Mouse (Mus musculus): ENCODE results near the gene Get4. TPM values are rescaled to one million over a fixed set of nuclear protein-coding genes. Genes with fewer than 3 reads are reported as not detected.

The Get4 gene
- total RNA-seq, 2 experiments from 2014 or later: 45.1 to 50.7 TPM

DNA sequence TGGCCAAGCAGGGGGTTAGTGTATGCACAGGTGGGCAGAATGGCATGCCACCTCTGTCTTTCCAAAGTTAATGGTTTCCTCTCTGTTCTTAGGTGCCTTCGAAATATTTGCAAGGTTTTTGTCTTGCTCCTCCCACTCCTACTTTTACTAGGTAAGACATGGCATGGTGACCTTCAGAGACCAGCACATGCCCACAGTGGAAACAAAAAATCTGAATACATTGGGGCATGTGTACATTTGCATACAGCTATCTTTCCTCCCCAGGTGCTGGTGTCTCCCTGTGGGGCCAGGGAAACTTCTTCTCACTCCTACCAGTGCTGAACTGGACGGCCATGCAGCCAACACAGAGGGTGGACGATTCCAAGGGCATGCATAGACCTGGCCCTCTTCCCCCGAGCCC is 17.7 kb upstream of the Get4 start:
- DNase-seq (ENCODE audit: low spot score in 2 of 2): no peak
- intact Hi-C loops (cut with DNase I): no loop called here

DNA sequence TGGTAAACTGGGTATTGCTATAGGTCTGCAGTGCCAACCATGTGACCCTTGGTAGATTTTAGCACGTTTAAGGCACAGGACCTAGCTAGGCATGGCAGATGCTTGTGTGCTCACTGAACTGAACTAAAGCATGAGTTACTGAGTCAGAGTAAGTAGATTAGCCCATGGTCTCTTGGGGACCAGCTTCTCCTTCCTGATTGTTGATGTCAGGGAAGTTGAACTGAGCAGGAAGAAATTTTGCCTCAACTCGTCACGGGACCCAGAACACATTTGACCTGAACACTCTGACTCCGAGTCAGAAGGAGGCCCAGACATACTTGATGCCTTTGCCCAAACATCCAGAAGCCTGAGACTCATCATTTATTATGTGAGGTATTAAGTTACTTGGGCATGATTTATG is 14.7 kb upstream of the Get4 start:
- intact Hi-C loops (cut with DNase I): no loop called here
- DNase-seq (ENCODE audit: low spot score in 2 of 2): no peak

DNA sequence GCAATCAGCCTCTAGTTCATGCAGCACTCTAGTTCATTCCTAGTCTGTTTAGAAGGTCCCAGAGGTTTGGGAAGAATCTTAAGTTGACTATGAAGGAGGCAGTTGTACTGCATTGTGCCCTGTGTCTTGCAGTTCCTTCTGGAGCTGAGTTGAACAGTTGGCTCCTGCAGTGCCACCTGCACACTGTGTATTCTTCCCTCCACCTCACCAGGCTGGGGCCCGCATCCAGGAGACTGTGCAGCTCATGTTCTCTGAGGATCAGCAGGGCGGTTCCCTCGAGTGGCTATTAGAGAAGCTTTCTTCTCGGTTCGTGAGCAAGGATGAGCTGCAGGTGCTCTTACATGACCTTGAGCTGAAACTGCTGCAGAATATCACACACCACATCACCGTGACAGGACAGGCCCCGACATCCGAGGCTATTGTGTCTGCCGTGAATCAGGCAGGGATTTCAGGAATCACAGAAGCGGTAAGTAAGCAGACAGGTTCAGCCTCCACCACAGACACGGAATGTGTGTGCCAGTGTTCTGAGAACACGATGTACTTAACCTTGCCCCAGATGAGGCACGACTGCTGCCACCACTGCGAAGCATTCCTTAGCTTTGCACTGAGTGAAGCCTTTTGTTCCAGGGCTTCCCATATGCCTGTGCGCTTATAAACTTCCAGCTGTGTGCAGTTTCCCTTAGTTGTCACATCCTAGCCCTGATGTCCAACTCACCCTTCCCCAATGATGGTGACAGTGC is 10.9 kb upstream of the Get4 start:
- no peak for DNase-seq (ENCODE audit: low spot score in 2 of 2)
- intact Hi-C loops (cut with DNase I): no loop called here

DNA sequence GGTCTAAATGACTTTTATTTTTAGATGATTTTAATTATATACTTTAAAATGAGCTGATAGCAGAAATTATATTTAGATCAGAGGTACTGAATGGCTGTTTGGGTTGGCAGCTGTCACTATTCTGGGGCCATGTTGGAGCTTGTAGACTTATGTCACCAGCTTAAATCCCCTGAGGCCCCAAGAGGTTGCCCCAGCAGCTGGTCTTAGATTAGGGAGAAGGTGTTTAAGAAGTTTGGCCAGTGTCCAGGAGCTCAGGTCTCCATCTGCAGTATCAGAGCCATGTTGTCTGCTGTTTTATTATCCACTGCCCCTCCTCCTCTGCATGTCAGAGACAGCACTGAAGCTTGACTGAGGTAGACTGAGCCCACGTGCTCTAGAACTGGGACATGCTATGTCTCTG is 8.7 kb upstream of the Get4 start:
- DNase-seq (ENCODE audit: low spot score in 2 of 2): no peak
- intact Hi-C loops (cut with DNase I): no loop called here

DNA sequence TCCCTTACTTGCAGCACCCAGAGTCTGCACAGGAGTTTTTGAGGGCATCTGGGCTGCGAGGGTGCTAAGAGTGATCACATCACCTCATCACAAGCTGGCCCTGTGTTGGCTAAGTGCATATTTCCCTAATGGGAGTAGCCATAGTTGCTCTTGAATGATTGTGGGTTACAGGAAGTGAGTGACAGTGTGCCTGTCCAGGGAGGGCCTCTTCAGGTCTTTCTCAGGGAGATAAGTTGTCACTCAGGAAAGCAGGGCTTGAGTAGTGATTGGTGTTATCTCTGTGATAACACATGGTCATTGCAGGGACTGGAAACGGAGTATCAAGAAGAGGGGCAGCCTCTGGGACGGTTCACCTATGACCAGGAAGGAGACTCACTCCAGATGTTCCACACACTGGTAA is 4.4 kb upstream of the Get4 start:
- intact Hi-C loops (cut with DNase I): no loop called here
- DNase-seq (ENCODE audit: low spot score in 2 of 2): no peak

DNA sequence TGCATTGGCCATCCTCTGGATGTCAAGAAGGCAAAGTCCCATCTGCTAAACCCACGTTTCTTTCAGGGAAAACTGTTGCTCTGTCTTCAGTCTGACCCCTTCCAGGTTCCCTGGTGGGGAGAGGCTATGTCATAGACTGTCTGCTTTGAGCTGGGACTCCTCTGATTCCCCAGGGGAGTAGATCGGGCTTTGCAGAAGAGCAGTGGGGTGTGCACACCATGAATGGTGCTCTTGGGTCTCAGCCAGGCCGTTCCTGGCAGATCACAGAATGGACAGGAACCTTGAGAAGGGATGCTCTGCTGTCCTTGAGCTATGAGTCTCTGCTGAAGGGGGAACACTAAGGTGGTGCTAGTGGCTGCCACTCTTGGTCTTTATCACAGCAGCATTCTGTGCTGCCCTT is 3.3 kb upstream of the Get4 start:
- intact Hi-C loops (cut with DNase I): no loop called here
- DNase-seq (ENCODE audit: low spot score in 2 of 2): no peak

DNA sequence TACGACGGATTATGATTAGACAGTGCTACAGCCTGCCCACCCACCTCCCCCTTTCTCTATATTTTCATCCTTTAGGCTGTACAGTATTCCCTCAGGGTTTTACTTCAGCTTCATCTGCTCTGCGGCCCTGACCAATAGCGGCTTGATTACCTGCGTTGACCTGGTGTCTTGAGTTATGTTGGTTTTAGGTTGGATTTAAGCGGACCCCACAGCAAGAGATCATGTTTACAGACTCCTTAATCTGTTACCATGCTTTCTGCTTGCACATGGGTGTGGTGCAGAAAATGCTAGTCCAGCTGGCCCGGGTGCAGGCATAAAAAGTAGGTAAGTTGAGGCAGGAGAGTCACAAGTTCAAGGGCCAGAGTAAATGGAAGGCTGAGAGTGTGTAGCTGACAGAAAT is 845 bp upstream of the Get4 start:
- no peak for DNase-seq (ENCODE audit: low spot score in 2 of 2)
- intact Hi-C loops (cut with DNase I): no loop called here

DNA sequence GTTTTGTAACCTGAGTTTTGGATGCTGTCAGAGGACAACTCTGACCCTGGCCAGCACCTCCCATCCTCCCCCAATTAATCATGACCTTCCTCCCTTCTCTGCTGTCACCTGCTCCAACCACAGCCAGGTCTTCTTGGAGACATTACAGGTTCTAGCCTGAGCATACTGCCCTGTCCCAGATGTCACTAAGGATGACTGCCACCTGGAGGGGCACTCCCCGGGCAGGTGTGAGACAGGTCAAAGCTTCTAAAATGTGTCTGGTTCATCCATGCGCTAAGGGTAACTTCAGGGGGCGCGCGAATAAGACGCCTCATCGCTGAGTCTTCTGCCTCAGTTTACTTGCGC is 416 bp upstream of the Get4 start:
- no peak for DNase-seq (ENCODE audit: low spot score in 2 of 2)
- intact Hi-C loops (cut with DNase I): loop anchor here (1.0 to 2.0 kb wide), 2 partner anchors 51 to 73 kb away; partner anchors contain the start of genes Adap1 and Sun1

DNA sequence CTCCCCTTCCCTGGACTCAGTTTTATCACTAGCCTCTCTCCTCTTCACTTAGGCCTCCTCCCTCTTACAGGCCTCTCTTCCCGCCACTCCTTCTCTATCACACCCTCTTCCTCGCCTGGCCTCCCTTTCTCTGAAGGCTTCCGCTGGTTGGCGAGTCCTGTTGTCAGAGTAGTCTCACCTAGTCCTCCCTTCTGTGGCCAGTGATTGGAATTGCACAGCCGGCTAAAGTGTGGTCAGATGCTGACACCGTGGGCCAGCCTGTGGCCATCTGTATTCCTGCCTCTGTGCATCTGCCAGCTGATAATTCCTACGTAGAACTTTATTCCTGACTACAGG is 754 bp downstream of the Get4 start:
- intact Hi-C loops (cut with DNase I): loop anchor here (1.0 to 2.0 kb wide), 2 partner anchors 53 to 72 kb away; partner anchors contain the start of genes Adap1 and Sun1
- DNase-seq (ENCODE audit: low spot score in 2 of 2): no peak

DNA sequence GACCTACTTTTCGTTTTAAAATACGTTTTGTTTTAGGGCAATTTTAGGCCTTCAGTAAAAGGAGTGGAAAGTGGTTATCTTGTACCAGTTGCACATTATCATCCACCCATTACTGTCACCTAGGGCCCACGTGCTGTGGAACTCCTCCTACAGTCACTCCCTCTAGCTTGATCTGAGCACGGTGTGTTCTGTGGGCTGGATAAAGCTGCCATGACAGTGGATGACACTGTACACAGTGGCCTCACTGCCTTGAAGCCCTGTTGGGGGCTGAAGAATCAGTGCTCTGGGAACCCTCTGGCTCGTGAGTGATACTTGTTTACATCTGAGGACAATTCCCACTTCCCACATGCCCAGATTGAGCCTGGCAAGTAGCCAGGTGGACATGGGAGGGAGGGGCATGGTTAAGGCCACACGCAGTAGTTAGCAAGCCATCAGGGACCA is 1.2 kb downstream of the Get4 start:
- intact Hi-C loops (cut with DNase I): loop anchor here (2.0 kb wide), 1 partner anchor 71 kb away; the partner anchor contains the start of gene Adap1

DNA sequence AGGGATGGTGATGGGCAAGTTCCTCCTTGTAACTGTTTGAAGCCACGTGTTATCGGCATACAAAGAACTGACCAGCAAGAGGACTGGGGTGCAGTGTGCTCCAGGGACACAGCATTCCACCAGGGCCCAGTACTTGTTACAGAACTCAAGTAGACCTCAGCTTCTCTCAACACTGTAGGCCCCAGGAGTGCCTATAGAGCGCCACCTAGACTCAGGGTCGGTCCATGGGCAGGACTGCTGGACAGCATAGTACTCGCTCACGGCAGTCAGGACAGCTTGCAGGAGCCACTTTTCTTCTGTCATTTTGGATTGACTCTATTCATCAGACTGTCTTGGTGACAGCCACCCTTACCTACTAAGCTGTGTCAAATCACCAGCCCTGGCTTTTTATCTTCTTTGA is 2.8 kb downstream of the Get4 start:
- no peak for DNase-seq (ENCODE audit: low spot score in 2 of 2)
- intact Hi-C loops (cut with DNase I): no loop called here

More for the DNA sequence above, 1.2 kb downstream of the Get4 start:
- peak in 1 of 2 experiments; percentile 48 for DNase-seq (ENCODE audit: low spot score in 2 of 2)

DNA sequence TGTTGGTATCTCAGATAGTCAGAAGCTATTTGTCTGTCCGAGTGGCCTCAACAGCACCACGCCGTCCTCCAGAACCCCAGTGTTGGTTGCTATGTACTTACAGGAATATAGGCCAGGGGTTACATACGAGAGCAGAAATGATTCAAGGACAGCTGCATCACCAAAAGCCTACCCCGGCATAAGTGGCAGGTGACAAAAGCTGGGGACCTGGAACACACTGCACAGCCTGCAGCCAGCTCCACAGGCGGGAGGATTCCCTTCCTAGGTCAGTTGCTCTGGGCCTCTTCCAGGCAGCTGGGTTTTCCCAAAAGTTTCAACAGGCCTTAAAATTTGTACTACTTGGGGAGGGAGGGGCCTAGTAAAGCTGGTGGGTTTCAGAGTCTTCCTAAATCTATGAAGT is 3.7 kb downstream of the Get4 start:
- DNase-seq (ENCODE audit: low spot score in 2 of 2): no peak
- intact Hi-C loops (cut with DNase I): no loop called here

DNA sequence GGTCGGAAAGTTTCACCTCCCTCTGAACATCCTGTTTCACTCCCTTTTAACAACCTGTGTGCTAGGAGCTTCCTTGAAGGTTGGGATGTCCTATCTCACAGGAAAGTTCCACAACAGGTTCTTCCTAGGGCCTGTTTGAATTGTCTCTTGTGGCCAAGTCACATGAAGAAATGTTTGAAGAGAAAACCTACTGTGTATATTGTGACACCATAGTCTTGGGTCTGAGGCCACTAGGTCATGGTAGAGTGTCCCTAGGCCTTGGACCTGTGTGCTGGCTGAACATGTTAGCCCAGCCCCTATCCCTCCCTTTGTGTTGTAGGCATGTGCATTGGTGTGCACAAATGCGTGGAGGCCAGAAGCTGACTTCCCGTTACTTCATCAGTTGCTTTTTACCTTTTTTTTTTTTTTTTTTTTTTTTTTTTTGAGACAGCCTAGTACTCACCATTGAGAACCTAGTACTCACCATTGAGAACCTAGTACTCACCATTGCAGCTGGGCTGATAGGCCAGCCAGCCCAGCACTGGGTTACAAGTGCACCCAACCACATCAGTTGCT is 4.2 kb downstream of the Get4 start:
- DNase-seq (ENCODE audit: low spot score in 2 of 2): no peak
- intact Hi-C loops (cut with DNase I): no loop called here

DNA sequence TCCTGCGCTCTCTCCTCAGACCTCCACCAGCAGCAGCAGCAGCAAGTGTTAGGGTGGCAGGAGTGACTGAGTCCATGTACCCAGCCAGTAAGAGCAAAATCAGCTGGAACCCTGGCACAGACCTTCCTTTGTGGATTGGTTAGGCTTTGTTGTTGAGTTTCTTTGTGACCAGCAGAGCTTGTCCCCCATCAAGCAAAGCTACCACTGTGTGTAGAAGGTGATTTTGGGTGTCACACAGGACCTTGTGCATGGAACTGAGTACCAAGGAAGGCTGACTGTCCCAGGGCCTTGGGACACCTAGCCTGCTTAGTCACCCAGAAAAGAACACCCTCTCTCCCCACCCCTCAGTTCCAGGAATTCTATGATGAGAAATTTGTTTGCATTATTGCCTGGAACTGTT is 5.1 kb downstream of the Get4 start:
- no peak for DNase-seq (ENCODE audit: low spot score in 2 of 2)
- intact Hi-C loops (cut with DNase I): no loop called here

DNA sequence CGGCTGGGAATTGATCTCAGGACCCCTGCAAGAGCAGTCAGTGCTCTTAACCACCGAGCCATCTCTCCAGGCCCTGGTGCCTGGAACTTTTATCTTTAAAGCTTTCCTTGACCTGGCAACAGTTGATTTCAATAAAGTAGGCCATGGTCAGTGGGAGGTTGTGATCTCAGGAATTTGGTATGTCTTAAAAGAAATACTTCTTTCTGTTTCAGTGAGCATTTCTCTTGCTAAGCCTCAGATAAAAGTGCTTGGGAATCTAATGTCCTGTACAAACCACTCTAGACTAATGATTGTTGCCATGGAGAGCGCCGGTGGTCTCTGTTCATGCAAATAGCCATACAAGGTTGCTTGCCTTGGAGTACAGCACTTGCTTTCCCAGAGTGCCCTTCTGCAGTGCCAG is 5.7 kb downstream of the Get4 start:
- no peak for DNase-seq (ENCODE audit: low spot score in 2 of 2)
- intact Hi-C loops (cut with DNase I): no loop called here

DNA sequence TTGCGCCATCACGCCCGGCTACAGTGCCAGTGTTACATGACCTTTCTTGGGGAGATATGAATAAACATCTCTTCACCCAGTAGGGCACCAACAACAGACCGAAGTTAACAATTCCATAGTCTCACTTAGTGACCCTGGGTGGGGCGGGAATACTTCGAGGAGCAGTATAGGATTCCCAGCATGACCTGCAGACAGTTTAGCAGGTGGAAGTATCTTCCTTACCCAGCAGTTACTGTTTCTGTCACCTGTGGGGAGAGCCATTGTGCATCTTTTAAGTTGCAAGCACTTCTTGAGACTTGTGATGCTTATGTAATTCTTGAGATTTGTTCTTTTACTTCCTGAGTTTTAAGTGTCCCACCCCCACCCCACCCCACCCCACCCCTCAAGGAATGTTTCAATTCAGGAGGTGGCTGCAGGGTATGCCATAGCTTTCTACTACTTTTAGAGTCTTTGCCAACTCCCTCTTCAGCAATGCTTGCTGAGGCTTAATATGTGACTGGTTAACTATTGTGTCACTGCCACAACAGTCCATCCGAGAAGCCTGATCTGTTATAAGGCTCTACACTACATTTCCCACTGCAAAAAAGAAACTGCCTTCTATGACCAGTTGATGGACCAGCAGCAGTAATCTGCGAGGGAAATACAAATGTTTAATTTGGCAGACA is 6.4 kb downstream of the Get4 start:
- DNase-seq (ENCODE audit: low spot score in 2 of 2): no peak
- intact Hi-C loops (cut with DNase I): no loop called here

DNA sequence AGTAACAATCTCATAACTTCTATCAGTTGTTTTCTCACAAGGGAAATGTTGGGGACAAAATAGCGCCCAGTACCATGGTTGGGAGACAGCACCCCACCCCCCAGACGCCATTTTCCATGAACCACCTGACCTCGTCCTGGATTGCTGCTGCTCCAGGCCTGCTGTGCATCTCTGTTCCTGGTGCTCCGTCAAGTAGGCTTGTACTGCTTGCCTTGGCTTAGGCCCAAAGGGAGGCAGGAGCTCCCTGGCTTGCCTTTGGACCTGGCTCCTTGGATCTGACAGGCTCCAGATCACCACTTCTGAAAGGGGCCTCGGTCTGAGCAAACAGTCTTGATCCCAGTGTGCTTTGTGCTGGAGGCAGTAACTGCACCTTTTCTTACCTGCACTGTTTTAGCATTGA is 7.7 kb downstream of the Get4 start:
- intact Hi-C loops (cut with DNase I): no loop called here
- no peak for DNase-seq (ENCODE audit: low spot score in 2 of 2)

DNA sequence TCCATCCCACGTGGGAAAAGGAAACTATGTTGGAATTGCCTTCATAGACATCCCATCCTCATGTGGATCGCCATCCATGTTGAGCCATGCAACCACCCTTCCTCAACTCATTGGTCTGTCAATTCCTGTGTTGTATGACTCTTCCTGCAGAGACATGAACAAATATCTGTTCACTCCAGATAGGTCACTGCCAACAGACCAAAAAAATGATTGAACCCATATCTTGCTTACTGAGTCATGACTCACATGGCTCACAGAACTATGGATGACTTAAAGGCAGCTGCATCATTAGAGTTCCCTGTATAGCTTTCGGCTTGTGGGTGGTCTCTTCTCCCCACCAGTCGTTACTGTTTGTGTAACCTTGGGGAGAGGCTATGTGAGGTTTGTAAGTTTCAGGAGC is 9.3 kb downstream of the Get4 start:
- DNase-seq (ENCODE audit: low spot score in 2 of 2): no peak
- intact Hi-C loops (cut with DNase I): no loop called here

DNA sequence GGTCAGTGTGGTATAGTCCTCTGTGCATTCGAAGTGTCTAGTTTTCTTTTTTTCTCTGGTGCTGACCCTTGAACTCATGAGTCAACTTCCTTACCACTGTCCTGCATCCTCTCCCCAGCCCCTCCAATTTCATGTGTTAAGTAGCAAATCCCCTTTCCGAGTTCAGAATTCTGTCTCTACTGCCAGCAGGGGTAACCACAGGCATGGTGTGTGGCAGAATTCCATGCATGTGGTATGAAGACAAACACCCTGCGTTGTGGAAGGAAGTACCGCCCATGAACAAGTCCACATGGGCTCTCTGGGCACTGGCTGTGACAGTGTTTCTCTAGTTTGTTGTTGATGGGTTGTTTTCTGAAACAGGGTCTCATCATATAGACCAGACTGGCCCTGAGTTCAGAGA is 15.5 kb downstream of the Get4 start:
- DNase-seq (ENCODE audit: low spot score in 2 of 2): no peak
- intact Hi-C loops (cut with DNase I): no loop called here

DNA sequence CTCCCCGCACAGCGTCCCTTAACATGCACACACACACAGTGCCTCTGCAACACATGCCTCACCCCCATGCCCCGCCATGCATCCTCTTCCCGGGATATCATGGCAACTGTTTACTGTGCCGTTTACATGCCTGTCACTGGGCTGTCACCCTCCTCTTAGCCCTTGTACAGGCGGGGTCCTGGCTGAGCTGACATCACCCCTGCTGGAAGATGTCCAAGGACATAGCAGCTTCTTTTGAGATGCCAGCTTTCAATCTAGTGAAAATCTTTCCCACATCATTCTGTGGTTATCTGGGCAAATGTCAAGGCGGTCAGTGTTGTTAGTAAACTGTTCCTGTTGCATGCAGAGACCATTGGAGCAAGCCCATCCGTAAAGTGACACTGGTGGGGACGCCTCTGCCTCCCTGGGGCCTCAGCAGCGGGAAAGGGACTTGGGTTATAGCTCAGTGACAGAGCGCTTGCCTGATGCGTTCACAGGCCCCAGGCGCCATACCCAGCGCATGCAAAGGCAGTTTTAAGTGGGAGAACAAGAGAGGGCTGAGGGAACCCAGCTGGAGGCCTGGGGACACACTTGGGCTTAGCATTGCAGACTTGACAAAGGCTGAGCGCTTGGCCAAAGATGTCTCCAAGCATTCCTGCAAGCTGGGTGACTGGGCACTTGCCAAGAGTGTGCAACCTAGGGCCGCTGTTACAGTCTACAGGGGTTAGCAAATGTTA is 18.8 kb downstream of the Get4 start:
- intact Hi-C loops (cut with DNase I): no loop called here
- DNase-seq (ENCODE audit: low spot score in 2 of 2): no peak

Data from left cerebral cortex, postnatal 25 days (tissue).